Mouse (Mus musculus): ENCODE measurements around the gene Zfp804b.
"Not testable (repeated sequence)": the region's sequence is repeated elsewhere in the genome, so short reads cannot be mapped to it uniquely, and the experiment has no call there.

The Zfp804b gene

GRCm38 (mm10) chr5:7344145-7345010 lies at the start of gene Zfp804b:
TSS of gene Zfp804b (minus strand) at chr5:7344756.
- no peaks in the 10 kb centered on the region for H3K27me3 ChIP-seq (ENCODE audit: control insufficient read depth, insufficient read depth, low read length, poor library complexity, severe bottlenecking)
- H3K36me3 ChIP-seq (ENCODE audit: control insufficient read depth, insufficient read depth, low read length, poor library complexity, severe bottlenecking) = no peaks in the 10 kb centered on the region
- DNase-seq (ENCODE audit: low read depth, low spot score) = no peak

GRCm38 (mm10) chr5:7364616-7365015 lies 20.1 kb upstream of the Zfp804b start:
- H3K36me3 ChIP-seq (ENCODE audit: control insufficient read depth, insufficient read depth, low read length, poor library complexity, severe bottlenecking); DNase-seq (ENCODE audit: low read depth, low spot score); H3K27me3 ChIP-seq (ENCODE audit: control insufficient read depth, insufficient read depth, low read length, poor library complexity, severe bottlenecking): not testable (repeated sequence)

- no peak for DNase-seq (ENCODE audit: low read depth, low spot score)
- H3K27me3 ChIP-seq (ENCODE audit: control insufficient read depth, insufficient read depth, low read length, poor library complexity, severe bottlenecking) = no peaks in the 10 kb centered on the region
- H3K36me3 ChIP-seq (ENCODE audit: control insufficient read depth, insufficient read depth, low read length, poor library complexity, severe bottlenecking) = no peaks in the 10 kb centered on the region
Measured at GRCm38 (mm10) chr5:7345011-7345389, 444 bp upstream of the Zfp804b start.

GRCm38 (mm10) chr5:7325594-7325993 lies 19.0 kb downstream of the Zfp804b start:
- DNase-seq (ENCODE audit: low read depth, low spot score) = no peak
- H3K36me3 ChIP-seq (ENCODE audit: control insufficient read depth, insufficient read depth, low read length, poor library complexity, severe bottlenecking) = no peaks in the 10 kb centered on the region
- no peaks in the 10 kb centered on the region for H3K27me3 ChIP-seq (ENCODE audit: control insufficient read depth, insufficient read depth, low read length, poor library complexity, severe bottlenecking)

- DNase-seq (ENCODE audit: low read depth, low spot score) = no peak
- no peaks in the 10 kb centered on the region for H3K36me3 ChIP-seq (ENCODE audit: control insufficient read depth, insufficient read depth, low read length, poor library complexity, severe bottlenecking)
- H3K27me3 ChIP-seq (ENCODE audit: control insufficient read depth, insufficient read depth, low read length, poor library complexity, severe bottlenecking) = no peaks in the 10 kb centered on the region
Measured at GRCm38 (mm10) chr5:7303819-7304218, 40.7 kb downstream of the Zfp804b start, which contains the start of gene Tex47. TSS of gene Tex47 (plus strand) at chr5:7304119.

- no peaks in the 10 kb centered on the region for H3K27me3 ChIP-seq (ENCODE audit: control insufficient read depth, insufficient read depth, low read length, poor library complexity, severe bottlenecking)
- no peaks in the 10 kb centered on the region for H3K36me3 ChIP-seq (ENCODE audit: control insufficient read depth, insufficient read depth, low read length, poor library complexity, severe bottlenecking)
- DNase-seq (ENCODE audit: low read depth, low spot score) = no peak
Measured at GRCm38 (mm10) chr5:7302969-7303368, 41.6 kb downstream of the Zfp804b start.

GRCm38 (mm10) chr5:7284336-7284735 lies 60.2 kb downstream of the Zfp804b start:
- H3K27me3 ChIP-seq (ENCODE audit: control insufficient read depth, insufficient read depth, low read length, poor library complexity, severe bottlenecking) = no peaks in the 10 kb centered on the region
- no peaks in the 10 kb centered on the region for H3K36me3 ChIP-seq (ENCODE audit: control insufficient read depth, insufficient read depth, low read length, poor library complexity, severe bottlenecking)
- DNase-seq (ENCODE audit: low read depth, low spot score) = no peak

- Histone ChIP-seq H3K27me3 (ENCODE audit: control insufficient read depth, insufficient read depth, low read length, poor library complexity, severe bottlenecking) (no peaks in the 10 kb centered on the region), H3K36me3 (ENCODE audit: control insufficient read depth, insufficient read depth, low read length, poor library complexity, severe bottlenecking) (no peaks in the 10 kb centered on the region)
- DNase-seq (ENCODE audit: low read depth, low spot score) = no peak
Measured at GRCm38 (mm10) chr5:7276659-7277455, 67.7 kb downstream of the Zfp804b start.

GRCm38 (mm10) chr5:7177589-7177988 lies 167.0 kb downstream of the Zfp804b start:
- Histone ChIP-seq H3K36me3 (ENCODE audit: control insufficient read depth, insufficient read depth, low read length, poor library complexity, severe bottlenecking) (no peaks in the 10 kb centered on the region), H3K27me3 (ENCODE audit: control insufficient read depth, insufficient read depth, low read length, poor library complexity, severe bottlenecking) (no peaks in the 10 kb centered on the region)
- no peak for DNase-seq (ENCODE audit: low read depth, low spot score)

- Histone ChIP-seq H3K27me3 (ENCODE audit: control insufficient read depth, insufficient read depth, low read length, poor library complexity, severe bottlenecking) (no peaks in the 10 kb centered on the region), H3K36me3 (ENCODE audit: control insufficient read depth, insufficient read depth, low read length, poor library complexity, severe bottlenecking) (no peaks in the 10 kb centered on the region)
- DNase-seq (ENCODE audit: low read depth, low spot score) = no peak
Measured at GRCm38 (mm10) chr5:7139658-7140057, 204.9 kb downstream of the Zfp804b start.

GRCm38 (mm10) chr5:7102387-7102786 lies 242.2 kb downstream of the Zfp804b start:
- no peak for DNase-seq (ENCODE audit: low read depth, low spot score)
- Histone ChIP-seq H3K36me3 (ENCODE audit: control insufficient read depth, insufficient read depth, low read length, poor library complexity, severe bottlenecking) (no peaks in the 10 kb centered on the region), H3K27me3 (ENCODE audit: control insufficient read depth, insufficient read depth, low read length, poor library complexity, severe bottlenecking) (no peaks in the 10 kb centered on the region)

GRCm38 (mm10) chr5:7073936-7074631 lies 270.5 kb downstream of the Zfp804b start:
- Histone ChIP-seq H3K27me3 (ENCODE audit: control insufficient read depth, insufficient read depth, low read length, poor library complexity, severe bottlenecking) (no peaks in the 10 kb centered on the region), H3K36me3 (ENCODE audit: control insufficient read depth, insufficient read depth, low read length, poor library complexity, severe bottlenecking) (no peaks in the 10 kb centered on the region)
- DNase-seq (ENCODE audit: low read depth, low spot score) = no peak

- no peak for DNase-seq (ENCODE audit: low read depth, low spot score)
Measured at GRCm38 (mm10) chr5:7007468-7007867, 337.1 kb downstream of the Zfp804b start.

GRCm38 (mm10) chr5:6983993-6984392 lies 360.6 kb downstream of the Zfp804b start:
- no peak for DNase-seq (ENCODE audit: low read depth, low spot score)
- H3K36me3 ChIP-seq (ENCODE audit: control insufficient read depth, insufficient read depth, low read length, poor library complexity, severe bottlenecking) = no peaks in the 10 kb centered on the region
- H3K27me3 ChIP-seq (ENCODE audit: control insufficient read depth, insufficient read depth, low read length, poor library complexity, severe bottlenecking) = no peaks in the 10 kb centered on the region

More at GRCm38 (mm10) chr5:7007468-7007867, 337.1 kb downstream of the Zfp804b start:
- Histone ChIP-seq H3K36me3 (ENCODE audit: control insufficient read depth, insufficient read depth, low read length, poor library complexity, severe bottlenecking) (no peaks in the 10 kb centered on the region), H3K27me3 (ENCODE audit: control insufficient read depth, insufficient read depth, low read length, poor library complexity, severe bottlenecking) (no peaks in the 10 kb centered on the region)

Data from splenic B cell, adult 2 months (primary cell).